Mouse (Mus musculus) stomach, postnatal 0 days (tissue): ENCODE results near the gene Kcnk7. TPM values are rescaled to one million over a fixed set of nuclear protein-coding genes. Genes with fewer than 3 reads are reported as not detected.

Experiments used
- ATAC-seq: fragments of 200-750 bp; cut with Nextera tagmentation; 2 replicates; pipeline ENCODE4 v1.8.0; 2017; ENCODE audit not compliant: low FRiP score, low TSS enrichment
- DNase-seq: peaks from one replicate; pipeline ENCODE4 v3.0.0-alpha.2; 2016; ENCODE audit warnings: low spot score
- H3K27ac ChIP-seq: fragments of 300-500 bp; sonication (generic); replicated peaks from 2 replicates; pipeline ENCODE4 v1.5.1; 2014; ENCODE audit warnings: mild to moderate bottlenecking, control low read depth
- H3K27me3 ChIP-seq: fragments of 300-500 bp; sonication (generic); 2 replicates; pipeline ENCODE4 v1.6.1; 2014; ENCODE audit warnings: low read length; ENCODE audit not compliant: control insufficient read depth, insufficient read depth
- H3K36me3 ChIP-seq: fragments of 300-500 bp; sonication (generic); 2 replicates; pipeline ENCODE4 v1.6.1; 2014; ENCODE audit warnings: low read length, mixed read lengths; ENCODE audit not compliant: control insufficient read depth, insufficient read depth
- H3K4me1 ChIP-seq: fragments of 300-500 bp; sonication (generic); replicated peaks from 2 replicates; pipeline ENCODE4 v1.6.1; 2014; ENCODE audit warnings: antibody characterized with exemption; ENCODE audit not compliant: control insufficient read depth, insufficient read depth
- H3K4me2 ChIP-seq: fragments of 300-500 bp; sonication (generic); replicated peaks from 2 replicates; pipeline ENCODE4 v1.6.1; 2014; ENCODE audit warnings: low read depth, mild to moderate bottlenecking, control low read depth, moderate library complexity
- H3K4me3 ChIP-seq: fragments of 300-500 bp; sonication (generic); 2 replicates; pipeline ENCODE4 v1.5.1; 2014; ENCODE audit warnings: low read depth, low read length, control low read depth
- H3K9ac ChIP-seq: fragments of 300-500 bp; sonication (generic); 2 replicates; pipeline ENCODE4 v1.6.1; 2014; ENCODE audit warnings: mild to moderate bottlenecking, low read length, control low read depth, mixed read lengths
- H3K9me3 ChIP-seq: fragments of 300-500 bp; sonication (generic); 2 replicates; pipeline ENCODE4 v1.6.1; 2016; ENCODE audit warnings: low read length; ENCODE audit not compliant: control insufficient read depth
- CTCF ChIP-seq: IDR thresholded peaks from 2 replicates; pipeline ENCODE4 v1.5.1; 2016; ENCODE audit warnings: antibody characterized with exemption, low read depth, mild to moderate bottlenecking, moderate library complexity
- EP300 ChIP-seq: optimal IDR thresholded peaks from 2 replicates; pipeline ENCODE3; 2016; ENCODE audit warnings: antibody characterized with exemption
- WGBS: fragments of 180-500 bp; shearing (Covaris S2); extraction: QIAGEN DNeasy Blood & Tissue Kit; methylation state at CpG from one replicate; pipeline ENCODE4 v1.1.7; 2014; 5-methylcytosine and 5-hydroxymethylcytosine counted together
- polyA plus RNA-seq: library from polyadenylated mRNA; unstranded; fragments of >200 nt; fragmentation: Nextera tagmentation; extraction: Ambion mirVana; gene quantifications from 2 replicates; pipeline ENCODE4 v1.2.1, GENCODE M21; 2015

Kcnk7 gene
- polyA plus RNA-seq, 1 experiment from 2014 or later: 8.4 TPM

GRCm38 (mm10) chr19:5724549-5724941 is 20.4 kb downstream of the Kcnk7 start:
- peak overlapping the region; percentile 92 for H3K4me2 ChIP-seq
- peaks cover 4% of the 10 kb centered on the region for H3K4me1 ChIP-seq
- peaks cover 27% of the 10 kb centered on the region for H3K36me3 ChIP-seq
- H3K27me3 ChIP-seq: no peaks in the 10 kb centered on the region
- H3K9me3 ChIP-seq: no peaks in the 10 kb centered on the region
- H3K9ac ChIP-seq: peak overlapping the region; percentile 76
- H3K4me3 ChIP-seq: peak overlapping the region; percentile 57
- DNase-seq (peak; percentile 71), ATAC-seq (peak; percentile 59)
- no peak for TF ChIP-seq CTCF
- TF ChIP-seq EP300: no peak
- peak overlapping the region; percentile 93 for H3K27ac ChIP-seq
- WGBS: 32% methylated on average over 7 of the region's 7 CpGs

GRCm38 (mm10) chr19:5725029-5725707 is 21.0 kb downstream of the Kcnk7 start:
- peak overlapping the region; percentile 76 for H3K9ac ChIP-seq
- H3K27me3 ChIP-seq: no peaks in the 10 kb centered on the region
- no peaks in the 10 kb centered on the region for H3K9me3 ChIP-seq
- peak; percentile 47 for DNase-seq
- H3K4me1 ChIP-seq: peaks cover 4% of the 10 kb centered on the region
- H3K4me2 ChIP-seq: peak overlapping the region; percentile 92
- H3K36me3 ChIP-seq: peaks cover 21% of the 10 kb centered on the region
- 41% methylated on average over 12 of the region's 12 CpGs for WGBS
- ATAC-seq: peak; percentile 34
- peak overlapping the region; percentile 57 for H3K4me3 ChIP-seq
- TF ChIP-seq EP300: peak; percentile 62
- no peak for TF ChIP-seq CTCF
- peak overlapping the region; percentile 93 for H3K27ac ChIP-seq

- peak within 1 kb of the TSS; percentile 76 for H3K9ac ChIP-seq
- DNase-seq (peak; percentile 86), ATAC-seq (peak; percentile 50)
- peak within 1 kb of the TSS; percentile 93 for H3K27ac ChIP-seq
- no peak for TF ChIP-seq EP300
- no peak for TF ChIP-seq CTCF
- H3K4me1 ChIP-seq: peaks cover 6% of the 10 kb centered on the region
- H3K4me3 ChIP-seq: peak within 1 kb of the TSS; percentile 57
- peak within 1 kb of the TSS; percentile 92 for H3K4me2 ChIP-seq
- H3K27me3 ChIP-seq: no peaks in the 10 kb centered on the region
- peaks cover 13% of the 10 kb centered on the region for H3K36me3 ChIP-seq
- H3K9me3 ChIP-seq: no peaks in the 10 kb centered on the region
- WGBS: 5% methylated on average over 42 of the region's 49 CpGs
Measured at GRCm38 (mm10) chr19:5725767-5726515, 21.8 kb downstream of the Kcnk7 start, which contains the start of gene Ehbp1l1. TSS of gene Ehbp1l1 (minus strand) at chr19:5726317.

GRCm38 (mm10) chr19:5726961-5727578 is 22.9 kb downstream of the Kcnk7 start:
- 51% methylated on average over 15 of the region's 15 CpGs for WGBS
- H3K4me1 ChIP-seq: peaks cover 8% of the 10 kb centered on the region

GRCm38 (mm10) chr19:5727701-5728100 is 23.5 kb downstream of the Kcnk7 start:
- Histone ChIP-seq H3K4me1 (peaks cover 8% of the 10 kb centered on the region), H3K9ac (peak overlapping the region; percentile 91; the same call in 1 of the 2 replicates), H3K4me2 (peak overlapping the region; percentile 92), H3K36me3 (no peaks in the 10 kb centered on the region), H3K4me3 (peak overlapping the region; percentile 92), H3K9me3 (no peaks in the 10 kb centered on the region), H3K27ac (peak overlapping the region; percentile 81), H3K27me3 (no peaks in the 10 kb centered on the region)
- TF ChIP-seq CTCF (peak; percentile 99), EP300 (no peak)
- no peak; the same call in 1 of the 2 replicates for ATAC-seq
- peak; percentile 89 for DNase-seq
- WGBS: 2% methylated on average over 14 of the region's 14 CpGs

More at GRCm38 (mm10) chr19:5726961-5727578, 22.9 kb downstream of the Kcnk7 start:
- DNase-seq: no peak
- Histone ChIP-seq H3K27me3 (no peaks in the 10 kb centered on the region), H3K4me3 (peak overlapping the region; percentile 33; the same call in 1 of the 2 replicates), H3K4me2 (peak overlapping the region; percentile 92), H3K36me3 (peaks cover 4% of the 10 kb centered on the region; the same call in 1 of the 2 replicates), H3K9me3 (no peaks in the 10 kb centered on the region), H3K9ac (no peak overlapping the region), H3K27ac (peak overlapping the region; percentile 81)
- ATAC-seq: no peak
- TF ChIP-seq EP300 (no peak), CTCF (no peak)
